Mouse (Mus musculus) cortical plate, adult 2 months (tissue): ENCODE measurements at regions not wholly inside any gene's neighbourhood (a gene's known extent, or its start where the extent isn't known, plus 50 kb on each side); places are given as distances from the start of the nearest gene placed in this dataset.

Source experiments
- CTCF ChIP-seq: fragments of 200-500 bp; IDR thresholded peaks from 2 replicates; pipeline ENCODE4 v1.5.1; 2011; ENCODE audit warnings: mild to moderate bottlenecking, control low read depth, low read length; ENCODE audit not compliant: insufficient read depth; ENCODE audit errors: extremely low read depth
- POLR2A ChIP-seq: fragments of 200-500 bp; IDR thresholded peaks from 2 replicates; pipeline ENCODE4 v1.6.1; 2011; ENCODE audit warnings: mild to moderate bottlenecking, low read length, control low read depth; ENCODE audit not compliant: insufficient read depth; ENCODE audit errors: extremely low read depth

DNA sequence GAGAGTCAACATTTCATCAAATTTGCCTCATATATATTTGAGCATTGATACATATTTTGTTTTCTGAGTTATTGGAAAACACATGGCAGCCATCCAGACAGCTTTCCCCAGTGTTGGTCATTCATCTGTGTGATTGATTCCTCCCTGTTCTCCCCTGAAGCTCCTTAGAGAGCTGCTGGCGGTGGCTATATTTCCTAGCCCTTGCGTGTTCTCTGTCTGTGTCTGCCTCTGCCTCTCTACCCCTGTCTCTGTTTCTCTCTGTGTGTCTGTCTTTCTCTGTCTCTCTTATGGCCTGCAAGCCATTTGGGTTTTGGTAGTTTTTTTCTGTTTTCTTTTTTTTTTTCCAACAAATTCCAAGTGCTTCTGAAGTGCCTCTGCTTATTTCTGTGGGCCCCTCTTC is 66.7 kb upstream of the Rbms1 start:
- TF ChIP-seq CTCF (no peak), POLR2A (no peak)
